Mouse (Mus musculus) embryonic fibroblast, embryonic 13.5 days (primary cell): ENCODE data around the gene Tnfrsf22.

Source experiments
- CTCF ChIP-seq: IDR thresholded peaks from 2 replicates; pipeline ENCODE4 v1.5.1; 2011; ENCODE audit warnings: mild to moderate bottlenecking, control low read depth, low read length, moderate library complexity, borderline replicate concordance; ENCODE audit not compliant: insufficient read depth
- POLR2A ChIP-seq: IDR thresholded peaks from 2 replicates; pipeline ENCODE4 v1.6.1; 2011; ENCODE audit warnings: low read depth, mild to moderate bottlenecking, control low read depth, low read length, moderate library complexity

- no peak for TF ChIP-seq CTCF
- TF ChIP-seq POLR2A, result no peak
These were observed 37.2 kb downstream of the Tnfrsf22 start for GRCm38 (mm10) chr7:143612215-143612614.
